Mouse (Mus musculus) fat pad, adult 2 months (tissue): ENCODE data around the gene Trdmt1.

Experiments used
- DNase-seq: peaks from one replicate; pipeline ENCODE4 v3.0.0-alpha.2; 2011; ENCODE audit warnings: low read depth, low spot score; ENCODE audit errors: extremely low read depth

Trdmt1 gene

DNA sequence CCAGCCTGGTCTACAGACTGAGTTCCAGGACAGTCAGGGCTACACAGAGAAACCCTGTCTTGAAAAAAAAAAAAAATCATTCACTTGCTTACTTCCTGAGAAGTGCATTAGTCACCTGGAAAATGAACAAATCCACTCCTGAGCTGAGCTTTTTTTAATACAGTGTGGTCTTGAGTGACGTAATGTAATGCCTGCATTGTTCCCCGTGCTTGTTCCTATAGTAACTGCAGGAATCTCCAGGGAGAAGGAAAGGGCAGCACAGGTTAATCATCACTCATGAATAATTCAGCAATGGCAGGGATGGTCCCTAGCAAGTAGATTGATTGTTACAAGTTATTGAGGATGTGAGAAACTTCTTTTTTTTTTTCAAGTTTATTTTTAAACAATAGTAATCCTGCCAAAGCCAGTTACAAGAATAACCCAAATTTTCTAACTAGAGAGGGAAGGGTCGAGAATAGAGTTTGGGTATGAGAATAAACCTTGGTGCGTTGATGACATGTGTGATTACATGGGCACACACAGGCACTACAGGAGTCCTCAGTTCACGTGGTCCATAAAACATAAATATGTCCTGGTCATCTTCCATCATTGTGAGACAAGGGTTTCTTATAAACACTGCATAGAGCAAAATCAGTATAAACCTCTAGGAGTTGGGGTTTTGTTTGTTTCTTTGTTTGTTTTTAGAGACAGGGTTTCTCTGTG is 44.0 kb downstream of the Trdmt1 start:
- no peak for DNase-seq

DNA sequence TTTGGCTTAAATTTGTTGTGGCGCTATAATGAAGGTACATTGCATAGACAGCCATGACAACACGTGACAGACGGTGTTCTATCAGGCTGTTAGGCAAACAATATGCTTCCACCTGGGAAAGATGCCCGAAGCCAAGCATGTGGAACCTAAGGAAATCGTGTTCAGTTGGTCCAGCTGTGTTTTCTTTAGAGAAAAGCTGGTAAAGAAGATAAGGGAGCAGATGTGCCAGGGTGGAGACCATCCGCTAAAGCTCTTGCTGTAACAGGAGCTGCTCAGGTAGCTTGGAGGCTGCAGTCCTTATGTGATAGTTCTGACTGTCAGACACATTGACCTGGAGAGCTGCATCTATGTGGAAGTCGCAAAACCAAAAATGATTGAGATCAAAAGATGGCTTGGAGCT is 45.3 kb downstream of the Trdmt1 start:
- no peak for DNase-seq

DNA sequence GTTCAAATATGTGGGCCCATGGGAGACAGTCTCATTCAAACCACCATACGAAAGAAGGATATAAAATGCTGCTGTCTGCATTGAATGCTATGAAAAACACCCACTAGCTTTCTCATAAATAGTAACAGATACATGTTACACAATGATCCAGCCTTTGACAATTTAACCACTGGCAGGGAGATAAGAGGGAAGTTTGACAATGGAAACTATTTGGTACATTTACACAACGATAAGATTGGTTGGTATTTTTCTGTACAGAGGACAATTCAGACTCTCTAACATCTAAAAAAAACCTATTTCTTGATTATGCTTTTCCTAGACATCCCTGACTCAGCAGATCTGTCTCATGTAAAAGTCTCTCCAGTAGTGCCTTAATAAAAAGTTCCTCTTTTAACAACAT is 48.4 kb downstream of the Trdmt1 start:
- DNase-seq = no peak

DNA sequence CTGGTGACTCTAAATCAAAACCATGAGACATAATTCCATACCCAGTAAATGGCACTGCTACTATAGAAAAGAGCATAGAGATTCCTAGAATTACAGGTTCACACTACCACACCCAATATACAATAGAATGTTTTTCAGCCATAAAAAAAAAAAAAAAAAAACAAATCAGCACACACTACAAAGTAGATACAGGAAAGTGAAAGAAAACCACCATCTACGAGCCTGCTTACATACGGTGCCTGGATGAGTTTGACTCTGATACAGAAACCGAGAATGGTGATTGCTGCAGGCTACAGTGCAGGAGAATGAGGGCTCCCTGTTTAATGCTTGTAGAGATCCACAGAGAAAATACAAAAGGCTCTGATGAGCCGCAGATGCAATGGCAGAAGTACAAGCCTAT is 51.5 kb downstream of the Trdmt1 start:
- DNase-seq = no peak

DNA sequence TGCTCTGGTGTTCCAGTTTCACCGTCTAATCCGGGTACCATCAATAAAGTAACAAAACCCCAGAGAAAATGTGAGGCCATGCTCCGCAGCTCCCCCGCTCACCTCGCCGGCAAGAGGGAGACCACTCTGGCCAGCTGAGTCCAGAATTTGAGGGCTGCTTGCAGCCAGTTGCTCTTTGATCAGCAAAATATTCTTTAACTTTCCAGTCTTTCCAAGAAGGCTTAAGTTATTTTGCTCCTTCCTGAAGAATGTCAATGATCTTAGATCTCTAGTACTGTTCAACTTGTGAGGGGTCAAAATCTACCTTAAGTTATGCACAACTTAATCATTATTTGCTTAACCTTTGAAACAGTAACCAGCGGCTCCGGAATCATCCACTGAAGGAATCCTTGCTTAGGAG is 52.7 kb downstream of the Trdmt1 start, which contains the start of gene Cubn:
Cubn (minus strand) TSS at position 80 of the 400 bp plus-strand sequence.
- no peak for DNase-seq

DNA sequence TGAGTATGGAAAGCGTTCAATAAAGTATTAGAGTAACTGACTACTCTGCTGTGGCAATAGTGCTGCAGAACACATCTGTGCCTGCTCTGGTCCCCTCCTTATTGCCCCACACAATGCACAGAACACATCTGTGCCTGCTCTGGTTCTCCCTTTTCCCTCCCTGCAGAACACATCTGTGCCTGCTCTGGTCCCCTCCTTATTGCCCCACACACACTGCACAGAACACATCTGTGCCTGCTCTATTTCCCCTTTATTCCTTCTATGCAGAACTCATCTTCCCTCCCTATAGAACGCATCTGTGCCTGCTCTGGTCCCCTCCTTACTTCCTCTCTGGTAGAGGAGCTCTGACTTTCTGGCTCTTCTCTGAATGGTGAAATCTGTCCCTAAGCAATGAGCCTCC is 54.0 kb downstream of the Trdmt1 start:
- no peak for DNase-seq

DNA sequence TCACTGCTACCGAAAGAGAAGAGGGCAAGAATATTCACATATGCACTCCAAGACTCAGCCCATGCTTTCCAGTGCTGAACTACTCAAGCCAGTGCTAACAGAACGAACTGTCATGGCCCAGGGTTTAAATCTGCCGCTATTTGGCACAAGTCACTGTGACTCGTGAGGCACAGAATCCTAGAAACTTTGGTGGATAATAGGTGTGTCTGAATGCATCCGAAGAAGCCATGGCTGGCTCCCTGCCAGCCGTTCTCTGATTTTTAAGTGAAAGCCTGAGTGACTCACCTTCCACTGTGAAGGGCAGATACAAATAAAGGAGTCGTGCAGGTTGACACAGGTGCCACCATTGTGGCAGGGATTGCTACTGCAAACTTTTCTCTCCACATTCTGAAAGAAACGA is 58.0 kb downstream of the Trdmt1 start:
- DNase-seq = no peak

DNA sequence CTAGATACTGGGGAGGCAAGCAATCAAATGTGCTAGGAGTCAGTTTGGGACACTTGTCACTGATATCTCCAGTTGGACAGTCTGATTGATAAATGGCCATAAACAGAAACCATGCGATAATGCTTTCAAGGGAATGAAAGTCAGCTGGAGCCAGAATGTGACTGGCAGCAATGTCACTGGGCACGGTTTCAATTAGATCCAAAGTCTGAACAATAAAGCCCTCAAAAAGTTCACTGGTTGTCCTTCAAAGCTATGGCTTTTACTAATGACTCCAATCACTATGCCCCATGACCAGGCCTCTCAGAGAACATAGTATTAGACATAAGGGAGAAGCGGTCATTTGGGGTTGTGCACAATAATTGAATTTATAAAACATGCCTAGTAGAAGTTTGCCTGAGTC is 59.9 kb downstream of the Trdmt1 start:
- DNase-seq = no peak

DNA sequence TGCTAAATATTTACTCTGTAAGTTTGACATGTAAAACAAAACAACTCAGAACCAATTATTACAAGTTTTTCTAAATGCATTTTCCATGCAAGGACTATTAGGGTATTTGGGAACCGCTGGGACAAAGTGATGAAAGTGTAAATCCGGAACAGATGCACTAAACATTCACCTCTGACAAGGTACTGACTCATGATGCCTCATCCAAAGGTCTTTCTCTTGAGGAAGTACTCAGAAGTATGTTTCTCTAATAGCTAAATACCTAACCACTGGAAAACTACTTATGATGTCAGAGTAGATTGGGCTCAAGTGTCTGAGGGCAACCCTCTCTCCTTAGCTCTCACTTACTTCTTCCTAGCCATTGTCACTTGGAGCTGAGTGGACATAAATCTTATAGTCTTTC is 63.7 kb downstream of the Trdmt1 start:
- DNase-seq = no peak

DNA sequence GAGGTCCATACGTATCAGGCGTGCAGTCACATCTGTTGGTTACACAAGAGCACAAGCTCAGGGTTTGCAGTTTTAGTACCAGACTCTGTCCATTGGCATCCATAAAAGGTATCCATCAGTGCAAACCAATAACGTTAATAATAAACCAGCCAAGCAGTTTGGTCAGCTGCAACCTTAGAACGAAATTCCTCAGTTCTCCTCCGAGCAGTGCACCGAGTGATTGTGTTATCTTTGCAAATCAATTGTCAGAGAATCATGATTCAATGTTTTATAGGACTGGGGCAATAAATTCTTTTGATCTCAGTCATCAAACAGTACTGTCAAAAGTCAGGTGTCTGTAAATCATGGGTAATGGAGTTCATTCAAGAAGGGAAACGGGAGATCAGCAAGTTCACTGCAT is 65.3 kb downstream of the Trdmt1 start:
- no peak for DNase-seq

DNA sequence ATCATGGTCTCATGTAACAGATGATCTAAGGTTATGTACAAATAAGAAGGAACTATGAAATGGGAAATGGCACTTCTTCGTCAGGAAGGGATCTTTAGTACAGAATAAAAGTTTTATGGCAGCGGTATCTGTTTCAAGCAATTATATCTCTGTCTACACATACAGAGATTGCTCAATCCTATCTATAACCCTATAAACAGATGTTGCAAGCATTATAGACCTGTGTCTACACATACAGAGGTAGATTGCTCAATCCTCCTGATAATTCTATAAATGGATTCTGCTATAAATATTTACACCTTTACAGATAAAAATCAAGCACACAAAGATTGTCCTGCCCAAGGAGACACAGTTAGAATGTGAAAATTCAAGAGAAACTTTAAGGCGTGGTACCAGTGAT is 74.4 kb downstream of the Trdmt1 start:
- DNase-seq = no peak

DNA sequence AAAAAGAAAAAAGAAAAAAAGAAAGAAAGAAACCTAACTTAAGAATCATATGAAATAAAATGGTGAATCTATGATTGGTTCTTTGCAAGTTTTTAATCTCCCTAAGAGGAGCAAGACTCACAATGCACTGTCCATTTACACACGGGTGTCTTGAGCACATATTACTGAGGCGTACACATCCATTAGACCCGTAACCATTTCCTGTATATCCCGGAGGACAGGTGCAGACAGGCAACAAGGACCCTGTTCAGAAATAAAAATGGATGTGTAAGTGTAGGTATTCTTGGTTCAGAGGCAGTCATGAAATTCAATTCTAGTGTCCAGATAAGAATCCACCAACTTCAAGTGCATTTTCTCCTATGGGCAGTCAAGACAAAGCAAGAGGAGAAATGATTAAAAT is 74.8 kb downstream of the Trdmt1 start:
- DNase-seq = no peak

DNA sequence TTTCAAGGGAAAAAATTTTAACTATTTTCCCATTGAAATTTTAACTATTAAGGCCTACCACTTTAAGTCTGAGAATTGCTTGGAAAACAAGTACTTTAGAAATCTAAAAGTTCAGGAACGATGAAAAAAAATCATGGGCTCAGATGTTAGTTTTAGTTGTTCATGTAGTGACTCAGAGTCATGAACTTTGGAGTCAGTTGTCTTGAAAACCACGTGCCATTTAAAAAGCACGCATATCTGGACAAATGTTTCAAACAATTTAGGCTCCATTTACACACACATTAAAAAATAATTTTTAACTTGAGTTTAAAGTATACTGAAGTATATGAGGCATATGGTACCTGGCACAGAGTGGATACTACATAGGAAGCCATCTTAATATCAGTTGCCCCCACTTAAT is 77.8 kb downstream of the Trdmt1 start:
- no peak for DNase-seq
